Mouse (Mus musculus) limb, embryonic 13.5 days (tissue): ENCODE measurements around the gene Zfp687. TPM values are rescaled to one million over a fixed set of nuclear protein-coding genes. Genes with fewer than 3 reads are reported as not detected.

ENCODE experiments used
- microRNA-seq: library from miRNA; unstranded; fragments of <30 nt; microRNA quantifications from one replicate; pipeline ENCODE4, GENCODE M21; 2016
- polyA plus RNA-seq: library from polyadenylated mRNA; unstranded; fragments of >200 nt; fragmentation: Nextera tagmentation; extraction: Ambion mirVana; gene quantifications from 2 replicates; pipeline ENCODE4 v1.2.1, GENCODE M21; 2015

Gene Zfp687
- polyA plus RNA-seq, 1 experiment from 2014 or later = 24.4 TPM

Small RNAs within 50 kb of the gene (microRNA-seq; reads per million reads assigned to microRNA genes)
- gene Mir7013 = not detected

Other genes starting within 250 kb of the Zfp687 start
- 7.1 and 7.3 TPM in 2 replicates for gene Cgn, start 229.0 kb downstream of the Zfp687 start, polyA plus RNA-seq
- 21.2 and 25.0 TPM in 2 replicates for gene Pogz, start 177.9 kb downstream of the Zfp687 start, polyA plus RNA-seq
- gene Psmb4, start 128.5 kb downstream of the Zfp687 start, polyA plus RNA-seq = 361 and 368 TPM in 2 replicates
- gene Selenbp1, start 82.4 kb downstream of the Zfp687 start, polyA plus RNA-seq = 32.7 and 34.8 TPM in 2 replicates
- gene Rfx5, start 61.4 kb downstream of the Zfp687 start, polyA plus RNA-seq = 8.6 TPM in 2 replicates
- 27.8 and 34.3 TPM in 2 replicates for gene Pi4kb, start 40.7 kb downstream of the Zfp687 start, polyA plus RNA-seq
- 282 and 310 TPM in 2 replicates for gene Psmd4, start 27.2 kb upstream of the Zfp687 start, polyA plus RNA-seq
- gene Pip5k1a, start 91.5 kb upstream of the Zfp687 start, polyA plus RNA-seq = 26.5 and 28.4 TPM in 2 replicates
- 216 and 217 TPM in 2 replicates for gene Vps72, start 95.6 kb upstream of the Zfp687 start, polyA plus RNA-seq
- gene Tmod4, start 109.0 kb upstream of the Zfp687 start, polyA plus RNA-seq = 1.9 and 2.5 TPM in 2 replicates
- 82.4 and 84.4 TPM in 2 replicates for gene Scnm1, start 118.6 kb upstream of the Zfp687 start, polyA plus RNA-seq
- 19.1 and 19.6 TPM in 2 replicates for gene Lysmd1, start 118.6 kb upstream of the Zfp687 start, polyA plus RNA-seq
- 2.6 and 3.1 TPM in 2 replicates for gene Tnfaip8l2, start 126.9 kb upstream of the Zfp687 start, polyA plus RNA-seq
- 11.1 and 11.7 TPM in 2 replicates for gene Sema6c, start 145.0 kb upstream of the Zfp687 start, polyA plus RNA-seq
- gene Gabpb2, start 202.5 kb upstream of the Zfp687 start, polyA plus RNA-seq = 11.5 and 12.5 TPM in 2 replicates
- gene Cdc42se1, start 213.3 kb upstream of the Zfp687 start, polyA plus RNA-seq = 77.1 and 82.7 TPM in 2 replicates
- gene Mllt11, start 216.7 kb upstream of the Zfp687 start, polyA plus RNA-seq = 15.1 and 17.1 TPM in 2 replicates
- 0.73 and 0.88 TPM in 2 replicates for gene Gm128, start 226.2 kb upstream of the Zfp687 start, polyA plus RNA-seq
- 2.2 and 2.5 TPM in 2 replicates for gene Bnipl, start 235.7 kb upstream of the Zfp687 start, polyA plus RNA-seq